Mouse (Mus musculus): ENCODE data around the gene Plac1. TPM values are rescaled to one million over a fixed set of nuclear protein-coding genes. Genes with fewer than 3 reads are reported as not detected.

The Plac1 gene
- polyA plus RNA-seq, 1 experiment from 2014 or later: 2.9 TPM

DNA sequence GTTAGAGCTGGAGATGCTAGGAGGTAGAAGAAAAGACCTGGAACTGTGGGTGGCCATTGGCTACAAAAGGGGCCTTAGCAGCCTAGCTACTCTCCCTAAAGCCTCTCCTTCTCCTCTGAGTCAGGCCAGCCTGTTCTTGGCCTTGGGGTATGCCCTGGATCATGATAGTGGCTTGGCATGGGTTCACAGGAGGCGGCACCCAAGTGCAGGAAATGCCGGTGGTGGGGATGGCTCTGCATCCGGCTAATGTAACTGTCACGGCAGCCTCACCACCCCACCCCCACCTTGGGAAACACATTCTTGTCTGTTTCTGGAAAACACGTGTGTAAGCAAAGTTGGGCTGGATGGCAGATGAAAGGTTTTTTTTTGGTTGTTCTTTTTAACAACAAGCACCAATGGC is 78.8 kb downstream of the Plac1 start:
- WGBS: 55% methylated on average over 5 of the region's 5 CpGs
- no peak for DNase-seq (ENCODE audit: low spot score)
- H3K27me3 ChIP-seq (ENCODE audit: insufficient read depth, low read length): no peaks in the 10 kb centered on the region
- H3K9ac ChIP-seq (ENCODE audit: low read depth, low read length): no peak overlapping the region
- no peaks in the 10 kb centered on the region for H3K4me1 ChIP-seq (replicated peaks; ENCODE audit: insufficient read depth, low read length)
- ATAC-seq (replicated peaks; ENCODE audit: low FRiP score, low read depth): no peak
- TF ChIP-seq CTCF (IDR thresholded peaks at IDR 0.05; ENCODE audit: low read depth): no peak
- H3K4me3 ChIP-seq (replicated peaks; ENCODE audit: low read depth, low read length): no peak overlapping the region
- H3K9me3 ChIP-seq (replicated peaks; ENCODE audit: low read length): no peaks in the 10 kb centered on the region
- no peak overlapping the region for H3K4me2 ChIP-seq (ENCODE audit: low read length)
- no peak overlapping the region for H3K27ac ChIP-seq
- H3K36me3 ChIP-seq (ENCODE audit: insufficient read depth, low read length): no peaks in the 10 kb centered on the region

DNA sequence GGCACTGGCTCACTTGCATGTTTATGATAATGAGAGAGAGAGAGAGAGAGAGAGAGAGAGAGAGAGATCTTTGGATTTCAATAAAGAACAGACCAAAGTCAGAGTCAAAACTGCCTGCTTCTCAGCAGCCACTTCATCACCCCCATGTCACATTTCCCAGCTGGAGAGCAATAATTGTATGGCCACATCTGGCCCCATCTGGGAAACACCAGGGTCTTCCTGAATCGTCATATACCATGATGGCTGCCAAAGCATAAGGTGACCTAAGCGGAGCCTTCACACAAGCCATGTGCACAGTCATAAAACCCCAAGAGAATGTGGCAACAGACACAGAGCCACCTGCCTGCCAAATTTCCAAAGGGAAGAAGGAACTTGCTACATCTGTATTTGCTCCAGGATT is 91.9 kb downstream of the Plac1 start:
- ATAC-seq (replicated peaks; ENCODE audit: low FRiP score, low read depth): no peak
- no peak for DNase-seq (ENCODE audit: low spot score)
- no peak overlapping the region for H3K4me3 ChIP-seq (replicated peaks; ENCODE audit: low read depth, low read length)

DNA sequence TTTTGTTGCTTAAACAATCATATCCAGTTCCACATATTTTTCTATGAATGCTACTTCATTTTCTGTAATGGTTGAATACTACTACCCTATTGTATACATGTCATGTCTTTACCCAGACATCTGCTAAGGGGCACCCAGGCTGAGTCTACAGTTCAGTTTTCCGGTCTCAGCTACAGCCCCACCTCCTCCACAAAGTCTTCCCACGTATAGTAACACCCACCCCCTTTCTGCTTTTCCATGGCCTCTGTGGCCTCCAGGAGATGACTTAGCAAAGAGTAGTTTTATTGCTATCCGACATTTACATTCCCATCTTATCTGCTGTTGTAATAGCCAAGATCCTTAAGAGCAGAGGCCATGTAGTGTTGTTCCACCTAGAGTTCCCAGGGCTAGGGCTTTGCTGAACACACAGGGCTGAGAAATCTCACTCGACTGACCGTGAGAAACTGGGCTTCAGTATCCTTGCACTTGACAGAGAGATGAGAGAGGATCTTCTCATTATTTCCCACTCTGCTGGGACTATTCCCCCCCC is 93.5 kb downstream of the Plac1 start:
- H3K9ac ChIP-seq (ENCODE audit: low read depth, low read length): no peak overlapping the region
- 66% methylated on average over 5 of the region's 5 CpGs for WGBS
- no peak for TF ChIP-seq CTCF (IDR thresholded peaks at IDR 0.05; ENCODE audit: low read depth)

More for the DNA sequence above, 91.9 kb downstream of the Plac1 start:
- Histone ChIP-seq H3K4me2 (ENCODE audit: low read length) (no peak overlapping the region), H3K9me3 (replicated peaks; ENCODE audit: low read length) (no peaks in the 10 kb centered on the region), H3K27me3 (ENCODE audit: insufficient read depth, low read length) (no peaks in the 10 kb centered on the region), H3K27ac (no peak overlapping the region), H3K36me3 (ENCODE audit: insufficient read depth, low read length) (no peaks in the 10 kb centered on the region), H3K4me1 (replicated peaks; ENCODE audit: insufficient read depth, low read length) (no peaks in the 10 kb centered on the region), H3K9ac (ENCODE audit: low read depth, low read length) (no peak overlapping the region)
- 74% methylated on average over 2 of the region's 2 CpGs for WGBS
- TF ChIP-seq CTCF (IDR thresholded peaks at IDR 0.05; ENCODE audit: low read depth): no peak

DNA sequence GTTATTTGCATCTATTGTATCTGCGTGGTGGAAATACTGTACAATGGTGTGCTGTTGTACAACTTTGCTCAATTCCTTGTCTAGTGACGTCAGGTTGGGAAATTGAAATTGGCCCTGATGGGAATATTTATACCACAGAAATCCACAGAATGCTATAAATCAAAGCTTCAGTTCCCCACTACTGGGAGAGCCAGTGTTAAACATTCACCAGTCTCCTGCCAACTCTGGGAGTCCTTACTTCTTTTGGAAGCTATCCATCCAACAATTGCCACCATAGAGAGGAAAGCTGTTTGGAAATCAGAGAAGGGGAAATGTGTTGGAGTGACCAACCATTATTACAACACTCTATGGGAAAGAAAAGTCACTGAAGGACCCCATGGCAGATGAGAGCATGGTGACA is 100.3 kb downstream of the Plac1 start:
- no peak for DNase-seq (ENCODE audit: low spot score)
- Histone ChIP-seq H3K4me2 (ENCODE audit: low read length) (no peak overlapping the region), H3K27ac (no peak overlapping the region), H3K27me3 (ENCODE audit: insufficient read depth, low read length) (no peaks in the 10 kb centered on the region), H3K36me3 (ENCODE audit: insufficient read depth, low read length) (no peaks in the 10 kb centered on the region), H3K9me3 (replicated peaks; ENCODE audit: low read length) (no peaks in the 10 kb centered on the region), H3K4me1 (replicated peaks; ENCODE audit: insufficient read depth, low read length) (no peaks in the 10 kb centered on the region), H3K9ac (ENCODE audit: low read depth, low read length) (no peak overlapping the region), H3K4me3 (replicated peaks; ENCODE audit: low read depth, low read length) (no peak overlapping the region)
- ATAC-seq (replicated peaks; ENCODE audit: low FRiP score, low read depth): no peak
- WGBS: 83% methylated on average over 2 of the region's 2 CpGs
- no peak for TF ChIP-seq CTCF (IDR thresholded peaks at IDR 0.05; ENCODE audit: low read depth)

More for the DNA sequence above, 93.5 kb downstream of the Plac1 start:
- H3K27ac ChIP-seq: no peak overlapping the region
- H3K4me3 ChIP-seq (replicated peaks; ENCODE audit: low read depth, low read length): no peak overlapping the region
- DNase-seq (ENCODE audit: low spot score) (no peak), ATAC-seq (replicated peaks; ENCODE audit: low FRiP score, low read depth) (no peak)
- no peaks in the 10 kb centered on the region for H3K36me3 ChIP-seq (ENCODE audit: insufficient read depth, low read length)
- no peak overlapping the region for H3K4me2 ChIP-seq (ENCODE audit: low read length)
- no peaks in the 10 kb centered on the region for H3K27me3 ChIP-seq (ENCODE audit: insufficient read depth, low read length)
- H3K4me1 ChIP-seq (replicated peaks; ENCODE audit: insufficient read depth, low read length): no peaks in the 10 kb centered on the region
- no peaks in the 10 kb centered on the region for H3K9me3 ChIP-seq (replicated peaks; ENCODE audit: low read length)

DNA sequence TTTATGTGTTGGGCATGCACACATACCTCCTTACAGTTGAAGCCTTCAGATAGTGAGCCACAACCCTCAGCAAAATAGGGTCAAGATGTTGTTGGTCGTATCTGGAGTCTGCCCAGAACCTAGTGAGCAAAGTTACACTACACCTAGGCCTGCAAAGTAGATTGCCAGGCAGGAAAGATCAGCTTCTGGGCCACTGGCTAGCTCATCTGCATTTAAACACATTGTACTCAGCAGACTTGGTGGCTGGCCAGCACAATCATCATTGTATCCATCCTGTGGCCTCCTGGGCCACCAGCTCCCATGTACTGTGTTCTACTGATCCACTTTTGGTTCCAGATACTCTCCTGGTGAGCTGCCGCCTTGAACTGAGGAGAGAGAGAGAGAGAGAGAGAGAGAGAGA is 102.8 kb downstream of the Plac1 start:
- 68% methylated on average over 2 of the region's 2 CpGs for WGBS
- Histone ChIP-seq H3K4me3 (replicated peaks; ENCODE audit: low read depth, low read length) (no peak overlapping the region), H3K4me2 (ENCODE audit: low read length) (no peak overlapping the region), H3K36me3 (ENCODE audit: insufficient read depth, low read length) (no peaks in the 10 kb centered on the region), H3K27me3 (ENCODE audit: insufficient read depth, low read length) (no peaks in the 10 kb centered on the region), H3K9me3 (replicated peaks; ENCODE audit: low read length) (no peaks in the 10 kb centered on the region), H3K9ac (ENCODE audit: low read depth, low read length) (no peak overlapping the region), H3K27ac (no peak overlapping the region), H3K4me1 (replicated peaks; ENCODE audit: insufficient read depth, low read length) (no peaks in the 10 kb centered on the region)
- ATAC-seq (replicated peaks; ENCODE audit: low FRiP score, low read depth) (no peak), DNase-seq (ENCODE audit: low spot score) (no peak)
- TF ChIP-seq CTCF (IDR thresholded peaks at IDR 0.05; ENCODE audit: low read depth): no peak

DNA sequence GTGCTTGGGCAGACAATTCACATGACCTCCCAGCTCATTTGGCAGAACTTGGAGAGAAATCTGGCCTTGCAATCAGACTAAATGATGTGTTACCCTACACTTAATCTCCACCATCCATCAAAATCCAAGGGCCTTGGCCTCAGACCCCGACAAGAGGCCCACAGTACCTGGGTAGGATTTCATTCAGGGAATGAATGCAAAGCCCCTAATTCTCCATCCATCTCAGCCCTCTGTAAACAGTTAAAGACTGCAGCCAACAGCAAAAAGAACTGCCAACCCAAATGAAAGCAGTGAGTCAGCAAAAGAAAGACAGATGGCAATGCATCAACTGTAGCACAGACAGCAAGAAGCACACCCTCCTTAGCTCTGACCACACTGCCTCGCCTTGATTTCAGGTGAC is 110.4 kb downstream of the Plac1 start:
- no peak overlapping the region for H3K4me3 ChIP-seq (replicated peaks; ENCODE audit: low read depth, low read length)
- no peak overlapping the region for H3K9ac ChIP-seq (ENCODE audit: low read depth, low read length)
- 35% methylated on average over 2 of the region's 2 CpGs for WGBS
- H3K4me2 ChIP-seq (ENCODE audit: low read length): no peak overlapping the region
- H3K27me3 ChIP-seq (ENCODE audit: insufficient read depth, low read length): no peaks in the 10 kb centered on the region
- ATAC-seq (replicated peaks; ENCODE audit: low FRiP score, low read depth) (no peak), DNase-seq (ENCODE audit: low spot score) (no peak)
- H3K9me3 ChIP-seq (replicated peaks; ENCODE audit: low read length): no peaks in the 10 kb centered on the region
- no peaks in the 10 kb centered on the region for H3K4me1 ChIP-seq (replicated peaks; ENCODE audit: insufficient read depth, low read length)
- no peak for TF ChIP-seq CTCF (IDR thresholded peaks at IDR 0.05; ENCODE audit: low read depth)
- H3K36me3 ChIP-seq (ENCODE audit: insufficient read depth, low read length): no peaks in the 10 kb centered on the region
- H3K27ac ChIP-seq: no peak overlapping the region

DNA sequence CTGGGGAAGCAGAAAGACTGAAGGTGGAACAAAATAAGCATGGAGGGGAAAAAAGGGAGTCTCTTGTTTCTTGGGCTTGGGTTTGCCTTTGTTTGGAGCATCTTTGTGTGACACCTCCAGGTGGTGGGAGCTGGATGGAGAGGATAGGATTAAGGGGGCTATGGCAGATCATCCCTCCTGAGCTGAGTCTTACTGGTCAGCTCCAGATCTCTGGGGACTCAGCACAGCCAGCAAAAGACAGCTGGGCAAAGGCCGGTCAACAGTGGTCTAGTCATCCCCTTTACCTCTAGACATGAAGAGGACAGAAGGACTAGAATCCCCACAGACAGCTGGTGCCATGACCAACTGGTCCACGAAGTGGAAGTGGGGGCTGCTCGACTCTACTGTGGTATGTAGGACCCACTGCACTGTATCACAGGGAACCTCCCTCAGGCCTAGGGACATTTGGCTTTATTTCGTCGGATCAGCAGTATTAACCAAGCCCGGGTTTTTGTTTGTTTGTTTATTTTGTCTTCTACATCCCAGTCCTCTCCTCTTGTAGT is 113.3 kb downstream of the Plac1 start:
- WGBS: 54% methylated on average over 5 of the region's 6 CpGs

More for the DNA sequence above, 113.3 kb downstream of the Plac1 start:
- Histone ChIP-seq H3K4me2 (ENCODE audit: low read length) (no peak overlapping the region), H3K9me3 (replicated peaks; ENCODE audit: low read length) (no peaks in the 10 kb centered on the region), H3K27ac (no peak overlapping the region), H3K4me1 (replicated peaks; ENCODE audit: insufficient read depth, low read length) (no peaks in the 10 kb centered on the region), H3K9ac (ENCODE audit: low read depth, low read length) (no peak overlapping the region), H3K36me3 (ENCODE audit: insufficient read depth, low read length) (no peaks in the 10 kb centered on the region), H3K4me3 (replicated peaks; ENCODE audit: low read depth, low read length) (no peak overlapping the region), H3K27me3 (ENCODE audit: insufficient read depth, low read length) (no peaks in the 10 kb centered on the region)
- ATAC-seq (replicated peaks; ENCODE audit: low FRiP score, low read depth): no peak
- no peak for TF ChIP-seq CTCF (IDR thresholded peaks at IDR 0.05; ENCODE audit: low read depth)
- DNase-seq (ENCODE audit: low spot score): no peak

All from kidney, postnatal 0 days (tissue).